8 mouse cellular contexts compared by ENCODE assay signal in the genomic region with DNA sequence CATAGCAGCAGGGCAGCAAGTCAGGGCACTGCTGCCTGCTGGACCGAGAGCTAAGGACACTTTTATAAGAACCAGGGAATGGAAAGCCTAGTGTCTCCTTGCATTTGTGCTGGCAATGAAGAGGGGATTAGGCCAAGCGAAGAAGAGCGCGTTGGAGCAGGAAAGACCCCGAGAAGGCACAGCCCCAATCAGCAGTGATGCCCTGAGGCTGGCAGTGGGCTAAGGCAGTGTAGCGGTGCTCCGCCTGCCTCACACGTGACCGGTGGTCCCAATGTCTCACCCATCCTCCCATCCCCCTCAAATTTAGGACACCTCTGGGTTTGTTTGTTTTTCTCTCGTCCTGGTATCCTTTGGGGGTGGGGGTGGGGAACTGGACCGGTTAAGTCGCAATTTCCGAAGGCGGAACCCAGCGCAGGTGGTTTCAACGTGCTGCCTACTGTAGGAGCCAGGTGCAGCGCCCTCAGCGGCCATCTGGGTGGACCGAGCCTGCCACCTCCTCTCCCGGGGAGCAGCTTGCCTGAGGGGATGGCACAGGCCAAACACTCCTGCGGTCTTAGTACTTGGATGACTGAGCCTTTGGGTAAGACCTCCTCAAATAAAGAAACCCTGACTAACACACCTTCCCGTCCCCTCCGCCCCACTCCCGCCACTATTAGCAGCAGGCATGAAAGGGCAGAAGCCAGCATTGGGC. TPM values are rescaled to one million over a fixed set of nuclear protein-coding genes. Genes with fewer than 3 reads are reported as not detected.
DNase-seq lines count a peak whose midpoint lies in the region; ATAC-seq lines count a peak whose summit lies in the region.
"Had no signal": no experiment of that assay in that cellular context is flagged by ENCODE, and none has a peak within 500 bp of the region (broad histone marks: within the 10 kb centered on the region; RNA-seq: fewer than 3 reads in every experiment).

No protein-coding gene starts in this region.

- H3K9ac ChIP-seq in neural tube, embryonic 11.5 days (ENCODE audit: low read length) = no peak overlapping the region
- H3K9ac ChIP-seq in forebrain, embryonic 11.5 days (ENCODE audit: low read length) = no peak overlapping the region

- no peaks in the 10 kb centered on the region for H3K9me3 ChIP-seq in neural tube, embryonic 11.5 days (ENCODE audit: control insufficient read depth, low read length)
- H3K9me3 ChIP-seq in forebrain, embryonic 11.5 days (ENCODE audit: control insufficient read depth, low read length) = no peaks in the 10 kb centered on the region

- DNase-seq in neural tube, embryonic 11.5 days (ENCODE audit: low spot score) = no peak
- no peak for DNase-seq in neural tube, embryonic 10.5 days (ENCODE audit: extremely low spot score, low spot score)
- DNase-seq in forebrain, embryonic 11.5 days (ENCODE audit: low spot score) = no peak
- DNase-seq in kidney, postnatal 25 days = peak; percentile 30 to 73
- no peak for DNase-seq in frontal cortex, postnatal 25 days (ENCODE audit: low spot score in 2 of 2)
- DNase-seq in left cerebral cortex, adult 8-10 months (ENCODE audit: low spot score in 2 of 2) = no peak
- no peak for DNase-seq in gastrocnemius, postnatal 14 days

- WGBS in neural tube, embryonic 11.5 days = 15% methylated on average over 24 of the region's 24 CpGs
- 9% methylated on average over 24 of the region's 24 CpGs for whole genome bisulfite sequencing in forebrain, embryonic 11.5 days

- no peak for ATAC-seq in neural tube, embryonic 11.5 days (ENCODE audit: insufficient read depth, low FRiP score, low TSS enrichment)
- ATAC-seq in forebrain, embryonic 11.5 days (replicated peaks; ENCODE audit: low FRiP score) = no peak

- no peaks in the 10 kb centered on the region for H3K36me3 ChIP-seq in neural tube, embryonic 11.5 days (ENCODE audit: control insufficient read depth, insufficient read depth, low read length)
- no peaks in the 10 kb centered on the region for H3K36me3 ChIP-seq in forebrain, embryonic 11.5 days (ENCODE audit: control insufficient read depth, insufficient read depth, low read length)

- no peak overlapping the region for H3K27ac ChIP-seq in neural tube, embryonic 11.5 days (ENCODE audit: low read depth, low read length)
- no peak overlapping the region for H3K27ac ChIP-seq in forebrain, embryonic 11.5 days (ENCODE audit: low read depth, low read length)

- no peaks in the 10 kb centered on the region for H3K4me1 ChIP-seq in neural tube, embryonic 11.5 days (ENCODE audit: control insufficient read depth, insufficient read depth, low read length)
- no peaks in the 10 kb centered on the region for H3K4me1 ChIP-seq in forebrain, embryonic 11.5 days (replicated peaks; ENCODE audit: control insufficient read depth, insufficient read depth, low read length)

- H3K27me3 ChIP-seq in neural tube, embryonic 11.5 days (ENCODE audit: control insufficient read depth, insufficient read depth, low read length) = no peaks in the 10 kb centered on the region
- peaks cover 2% of the 10 kb centered on the region; the same call in 1 of the 2 replicates for H3K27me3 ChIP-seq in forebrain, embryonic 11.5 days (ENCODE audit: control insufficient read depth, insufficient read depth, low read length)

- 0 out of 2 replicates have a peak overlapping the region, but pooled peaks have one; percentile 4 for H3K4me2 ChIP-seq in neural tube, embryonic 11.5 days (ENCODE audit: low read depth)
- H3K4me2 ChIP-seq in forebrain, embryonic 11.5 days (ENCODE audit: low read depth, low read length, severe bottlenecking) = peak overlapping the region; percentile 33; the same call in 1 of the 2 replicates

- intact Hi-C loops in gastrocnemius, postnatal 14 days (cut with DNase I; ENCODE audit: low total_unique reads) = no loop called here

- no peak overlapping the region for H3K4me3 ChIP-seq in neural tube, embryonic 11.5 days (ENCODE audit: low read depth, low read length)
- no peak overlapping the region for H3K4me3 ChIP-seq in forebrain, embryonic 11.5 days (ENCODE audit: low read depth, low read length)

RNA-seq across cellular contexts. Expression of a gene that starts 15.2 kb away (rescaled TPM):
- polyA plus RNA-seq in neural tube, embryonic 11.5 days (2014; fragmentation: Nextera tagmentation; extraction: Ambion mirVana) = 9.9 and 10.9 TPM in 2 replicates
- polyA plus RNA-seq in forebrain, embryonic 11.5 days (2014; fragmentation: Nextera tagmentation; extraction: Ambion mirVana) = 3.8 and 3.9 TPM in 2 replicates
- 1 to 10 TPM; 5.6 to 7.2 (median 6.3) TPM for total RNA-seq in left cerebral cortex, adult 8-10 months (2022)
- total RNA-seq in gastrocnemius, postnatal 14 days (2021) = 1 to 10 TPM; 1.6 to 2.6 TPM

RNA-seq across cellular contexts. Expression of a gene that starts 21.5 kb away (rescaled TPM):
- 212 and 222 TPM in 2 replicates for polyA plus RNA-seq in neural tube, embryonic 11.5 days (2014; fragmentation: Nextera tagmentation; extraction: Ambion mirVana)
- 188 and 195 TPM in 2 replicates for polyA plus RNA-seq in forebrain, embryonic 11.5 days (2014; fragmentation: Nextera tagmentation; extraction: Ambion mirVana)
- total RNA-seq in left cerebral cortex, adult 8-10 months (2022) = 10 to 100 TPM; 67.8 to 78.4 (median 74.9) TPM
- 10 to 100 TPM; 22.4 to 24.6 TPM for total RNA-seq in gastrocnemius, postnatal 14 days (2021)

RNA-seq across cellular contexts. Expression of a gene that starts 49.4 kb away (rescaled TPM):
- polyA plus RNA-seq in neural tube, embryonic 11.5 days (2014; fragmentation: Nextera tagmentation; extraction: Ambion mirVana) = 0.40 TPM in 1 of 2 replicates, not detected in the other
- polyA plus RNA-seq in forebrain, embryonic 11.5 days (2014; fragmentation: Nextera tagmentation; extraction: Ambion mirVana) = not detected in 2 replicates
- total RNA-seq in left cerebral cortex, adult 8-10 months (2022) = not detected
- total RNA-seq in gastrocnemius, postnatal 14 days (2021) = not detected
- polyA plus RNA-seq: stomach, embryonic 14.5 days had no signal

Comparison
In these comparisons a context has a peak if more than half of its experiments do, and no peak if none do; other contexts are left out.
1. DNase-seq: peak in kidney, postnatal 25 days (2 of 2); none in neural tube, embryonic 11.5 days (single experiment), neural tube, embryonic 10.5 days (single experiment), forebrain, embryonic 11.5 days (single experiment), frontal cortex, postnatal 25 days (0 of 2), left cerebral cortex, adult 8-10 months (0 of 2) and gastrocnemius, postnatal 14 days (single experiment).